Mouse (Mus musculus) left cerebral cortex, adult 8-10 months (tissue): ENCODE results near the gene Gatd1. TPM values are rescaled to one million over a fixed set of nuclear protein-coding genes. Genes with fewer than 3 reads are reported as not detected.

ENCODE experiments used
- DNase-seq, 2 experiments: peaks; one replicate each; pipeline ENCODE4 v3.0.0; 2022; ENCODE audit warnings: low spot score in 2 of 2
- total RNA-seq, 4 experiments: library from RNA; stranded (reverse); gene quantifications; 2 replicates each; pipeline ENCODE4 v1.2.4; 2022

The Gatd1 gene
- total RNA-seq, 4 experiments from 2014 or later: 40.6 to 48.1 (median 44.6) TPM

- DNase-seq: peak; percentile 94 to 95
These were observed 22.0 kb downstream of the Gatd1 start, which contains the start of gene Taldo1 for GRCm38 (mm10) chr7:141391625-141392551. Gene Taldo1 (plus strand): TSS chr7:141392199.

GRCm38 (mm10) chr7:141390326-141391259 is 23.3 kb downstream of the Gatd1 start:
- no peak for DNase-seq

- DNase-seq: no peak
These were observed 25.3 kb downstream of the Gatd1 start for GRCm38 (mm10) chr7:141388487-141389109.

- DNase-seq: no peak
These were observed 26.0 kb downstream of the Gatd1 start for GRCm38 (mm10) chr7:141387807-141388486.

- DNase-seq: no peak
These were observed 32.7 kb downstream of the Gatd1 start for GRCm38 (mm10) chr7:141381068-141381835.

- no peak for DNase-seq
These were observed 34.4 kb downstream of the Gatd1 start for GRCm38 (mm10) chr7:141379584-141379983.

GRCm38 (mm10) chr7:141374399-141374798 is 39.5 kb downstream of the Gatd1 start:
- DNase-seq: no peak

GRCm38 (mm10) chr7:141373611-141374010 is 40.3 kb downstream of the Gatd1 start:
- no peak for DNase-seq

GRCm38 (mm10) chr7:141371942-141372595 is 41.9 kb downstream of the Gatd1 start:
- DNase-seq: no peak

- DNase-seq: no peak
These were observed 44.0 kb downstream of the Gatd1 start for GRCm38 (mm10) chr7:141369918-141370317.

GRCm38 (mm10) chr7:141367358-141367757 is 46.6 kb downstream of the Gatd1 start:
- DNase-seq: no peak

- no peak for DNase-seq
These were observed 48.9 kb downstream of the Gatd1 start for GRCm38 (mm10) chr7:141365049-141365445.

- DNase-seq: no peak
These were observed 49.4 kb downstream of the Gatd1 start for GRCm38 (mm10) chr7:141364349-141365048.

GRCm38 (mm10) chr7:141363752-141364125 is 50.2 kb downstream of the Gatd1 start:
- DNase-seq: no peak

- DNase-seq: peak in 1 of 2 experiments; percentile 44
These were observed 50.7 kb downstream of the Gatd1 start for GRCm38 (mm10) chr7:141363106-141363751.

GRCm38 (mm10) chr7:141361510-141361909 is 52.4 kb downstream of the Gatd1 start:
- no peak for DNase-seq
